Mouse (Mus musculus): Measurements from ENCODE around the gene Sod1. TPM values are rescaled to one million over a fixed set of nuclear protein-coding genes. Genes with fewer than 3 reads are reported as not detected.

Gene Sod1
- polyA plus RNA-seq, 1 experiment, result 1,226 TPM

- peaks cover 9% of the 10 kb centered on the region for H3K36me3 ChIP-seq (ENCODE audit: control insufficient read depth, insufficient read depth, low read length)
- H3K4me3 ChIP-seq (ENCODE audit: insufficient read depth, low read depth, low read length), result no peak overlapping the region
- TF ChIP-seq CTCF (conservative IDR thresholded peaks at IDR 0.05; ENCODE audit: insufficient read depth, insufficient read length, low read depth, low read length), result no peak
- no peak for TF ChIP-seq POLR2A (IDR thresholded peaks at IDR 0.05; ENCODE audit: low read depth, low read length)
- H3K4me1 ChIP-seq (ENCODE audit: control insufficient read depth, insufficient read depth, low read length), result no peaks in the 10 kb centered on the region
- no peak for DNase-seq
- 85% methylated on average over 2 of the region's 2 CpGs for WGBS
- H3K27me3 ChIP-seq (replicated peaks; ENCODE audit: control insufficient read depth, insufficient read depth, low read length), result no peaks in the 10 kb centered on the region
- H3K27ac ChIP-seq (ENCODE audit: insufficient read depth, low read depth, low read length), result no peak overlapping the region
Observed at GRCm38 (mm10) chr16:90252521-90252920, 32.0 kb downstream of the Sod1 start.

- no peak for TF ChIP-seq POLR2A (IDR thresholded peaks at IDR 0.05; ENCODE audit: low read depth, low read length)
- TF ChIP-seq CTCF (conservative IDR thresholded peaks at IDR 0.05; ENCODE audit: insufficient read depth, insufficient read length, low read depth, low read length), result no peak
Observed at GRCm38 (mm10) chr16:90258950-90259349, 38.4 kb downstream of the Sod1 start.

GRCm38 (mm10) chr16:90259623-90260022, 39.1 kb downstream of the Sod1 start:
- DNase-seq, result no peak
- Histone ChIP-seq H3K36me3 (ENCODE audit: control insufficient read depth, insufficient read depth, low read length) (peaks cover 9% of the 10 kb centered on the region), H3K27ac (ENCODE audit: insufficient read depth, low read depth, low read length) (no peak overlapping the region), H3K4me3 (ENCODE audit: insufficient read depth, low read depth, low read length) (no peak overlapping the region), H3K27me3 (replicated peaks; ENCODE audit: control insufficient read depth, insufficient read depth, low read length) (no peaks in the 10 kb centered on the region), H3K4me1 (ENCODE audit: control insufficient read depth, insufficient read depth, low read length) (no peaks in the 10 kb centered on the region)
- 83% methylated on average over 5 of the region's 5 CpGs for WGBS
- TF ChIP-seq CTCF (conservative IDR thresholded peaks at IDR 0.05; ENCODE audit: insufficient read depth, insufficient read length, low read depth, low read length), result no peak
- TF ChIP-seq POLR2A (IDR thresholded peaks at IDR 0.05; ENCODE audit: low read depth, low read length), result no peak

More at GRCm38 (mm10) chr16:90258950-90259349, 38.4 kb downstream of the Sod1 start:
- Histone ChIP-seq H3K4me1 (ENCODE audit: control insufficient read depth, insufficient read depth, low read length) (no peaks in the 10 kb centered on the region), H3K4me3 (ENCODE audit: insufficient read depth, low read depth, low read length) (no peak overlapping the region), H3K36me3 (ENCODE audit: control insufficient read depth, insufficient read depth, low read length) (peaks cover 9% of the 10 kb centered on the region), H3K27me3 (replicated peaks; ENCODE audit: control insufficient read depth, insufficient read depth, low read length) (no peaks in the 10 kb centered on the region), H3K27ac (ENCODE audit: insufficient read depth, low read depth, low read length) (no peak overlapping the region)
- no peak for DNase-seq
- WGBS, result 90% methylated on average over 7 of the region's 7 CpGs

GRCm38 (mm10) chr16:90260097-90260496, 39.5 kb downstream of the Sod1 start:
- no peak overlapping the region for H3K27ac ChIP-seq (ENCODE audit: insufficient read depth, low read depth, low read length)
- 75% methylated on average over 4 of the region's 4 CpGs for WGBS
- no peaks in the 10 kb centered on the region for H3K27me3 ChIP-seq (replicated peaks; ENCODE audit: control insufficient read depth, insufficient read depth, low read length)
- H3K4me3 ChIP-seq (ENCODE audit: insufficient read depth, low read depth, low read length), result no peak overlapping the region
- DNase-seq, result no peak
- H3K4me1 ChIP-seq (ENCODE audit: control insufficient read depth, insufficient read depth, low read length), result peaks cover 2% of the 10 kb centered on the region; the same call in 1 of the 2 replicates
- H3K36me3 ChIP-seq (ENCODE audit: control insufficient read depth, insufficient read depth, low read length), result peaks cover 9% of the 10 kb centered on the region
- no peak for TF ChIP-seq POLR2A (IDR thresholded peaks at IDR 0.05; ENCODE audit: low read depth, low read length)
- TF ChIP-seq CTCF (conservative IDR thresholded peaks at IDR 0.05; ENCODE audit: insufficient read depth, insufficient read length, low read depth, low read length), result no peak

- no peaks in the 10 kb centered on the region for H3K27me3 ChIP-seq (replicated peaks; ENCODE audit: control insufficient read depth, insufficient read depth, low read length)
- peaks cover 3% of the 10 kb centered on the region for H3K36me3 ChIP-seq (ENCODE audit: control insufficient read depth, insufficient read depth, low read length)
- TF ChIP-seq POLR2A (IDR thresholded peaks at IDR 0.05; ENCODE audit: low read depth, low read length) (no peak), CTCF (conservative IDR thresholded peaks at IDR 0.05; ENCODE audit: insufficient read depth, insufficient read length, low read depth, low read length) (no peak)
- H3K4me1 ChIP-seq (ENCODE audit: control insufficient read depth, insufficient read depth, low read length), result peaks cover 12% of the 10 kb centered on the region; the same call in 1 of the 2 replicates
- no peak for DNase-seq
- 87% methylated on average over 2 of the region's 2 CpGs for WGBS
- H3K27ac ChIP-seq (ENCODE audit: insufficient read depth, low read depth, low read length), result no peak overlapping the region
- no peak overlapping the region for H3K4me3 ChIP-seq (ENCODE audit: insufficient read depth, low read depth, low read length)
Observed at GRCm38 (mm10) chr16:90261791-90262190, 41.2 kb downstream of the Sod1 start.

GRCm38 (mm10) chr16:90264021-90264420, 43.5 kb downstream of the Sod1 start:
- H3K36me3 ChIP-seq (ENCODE audit: control insufficient read depth, insufficient read depth, low read length), result no peaks in the 10 kb centered on the region; the same call in none of the 2 replicates
- H3K27me3 ChIP-seq (replicated peaks; ENCODE audit: control insufficient read depth, insufficient read depth, low read length), result no peaks in the 10 kb centered on the region
- H3K4me3 ChIP-seq (ENCODE audit: insufficient read depth, low read depth, low read length), result no peak overlapping the region
- H3K27ac ChIP-seq (ENCODE audit: insufficient read depth, low read depth, low read length), result no peak overlapping the region
- H3K4me1 ChIP-seq (ENCODE audit: control insufficient read depth, insufficient read depth, low read length), result peaks cover 14% of the 10 kb centered on the region; the same call in 1 of the 2 replicates
- TF ChIP-seq POLR2A (IDR thresholded peaks at IDR 0.05; ENCODE audit: low read depth, low read length) (no peak), CTCF (conservative IDR thresholded peaks at IDR 0.05; ENCODE audit: insufficient read depth, insufficient read length, low read depth, low read length) (no peak)
- WGBS, result 61% methylated on average over 5 of the region's 5 CpGs
- DNase-seq, result no peak

GRCm38 (mm10) chr16:90265106-90265505, 44.6 kb downstream of the Sod1 start:
- no peak for TF ChIP-seq CTCF (conservative IDR thresholded peaks at IDR 0.05; ENCODE audit: insufficient read depth, insufficient read length, low read depth, low read length)
- H3K27ac ChIP-seq (ENCODE audit: insufficient read depth, low read depth, low read length), result no peak overlapping the region
- DNase-seq, result no peak

More at GRCm38 (mm10) chr16:90265106-90265505, 44.6 kb downstream of the Sod1 start:
- Histone ChIP-seq H3K27me3 (replicated peaks; ENCODE audit: control insufficient read depth, insufficient read depth, low read length) (no peaks in the 10 kb centered on the region), H3K36me3 (ENCODE audit: control insufficient read depth, insufficient read depth, low read length) (no peaks in the 10 kb centered on the region; the same call in none of the 2 replicates), H3K4me3 (ENCODE audit: insufficient read depth, low read depth, low read length) (no peak overlapping the region), H3K4me1 (ENCODE audit: control insufficient read depth, insufficient read depth, low read length) (peaks cover 17% of the 10 kb centered on the region)
- WGBS, result 62% methylated on average over 1 of the region's 1 CpGs

Data from kidney, adult 2 months (tissue).